Mouse (Mus musculus) frontal cortex, postnatal 10 days (tissue): ENCODE data around the gene Vps13c.

Experiments used
- DNase-seq, 2 experiments: peaks; one replicate each; pipeline ENCODE4 v3.0.0; 2022; ENCODE audit warnings: low spot score in 2 of 2, mixed read lengths in 1 of 2

The Vps13c gene

DNA sequence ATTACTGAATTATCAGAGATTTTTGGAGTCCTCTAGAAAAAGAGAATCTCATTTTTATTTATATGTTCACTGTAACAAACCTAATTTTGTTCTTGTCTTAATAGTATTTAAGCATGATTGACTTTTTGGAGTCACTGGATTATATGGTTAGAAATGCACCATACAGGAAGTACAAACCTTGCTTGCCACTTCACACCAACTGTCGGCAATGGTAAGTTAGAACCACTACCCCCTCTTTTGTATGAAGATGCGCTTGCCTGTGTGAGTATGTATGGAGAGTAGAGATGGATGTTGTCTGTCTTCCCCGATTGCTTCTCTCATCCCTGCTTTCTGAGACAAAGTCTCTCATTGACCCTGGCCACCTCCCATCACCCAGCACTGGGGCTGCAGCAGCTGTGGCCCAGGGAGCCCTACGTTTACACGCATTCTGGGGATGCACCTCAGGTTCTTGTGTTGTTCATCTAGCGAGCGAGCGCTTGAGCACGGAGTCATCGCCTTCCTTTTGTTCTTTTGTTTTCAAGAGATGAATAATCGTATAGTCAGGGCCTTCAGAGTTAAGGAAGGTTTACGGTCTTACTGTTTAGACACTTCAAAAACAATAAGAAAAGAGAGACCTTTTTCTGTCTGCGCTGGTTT lies 43.3 kb downstream of the Vps13c start:
- DNase-seq, result no peak

DNA sequence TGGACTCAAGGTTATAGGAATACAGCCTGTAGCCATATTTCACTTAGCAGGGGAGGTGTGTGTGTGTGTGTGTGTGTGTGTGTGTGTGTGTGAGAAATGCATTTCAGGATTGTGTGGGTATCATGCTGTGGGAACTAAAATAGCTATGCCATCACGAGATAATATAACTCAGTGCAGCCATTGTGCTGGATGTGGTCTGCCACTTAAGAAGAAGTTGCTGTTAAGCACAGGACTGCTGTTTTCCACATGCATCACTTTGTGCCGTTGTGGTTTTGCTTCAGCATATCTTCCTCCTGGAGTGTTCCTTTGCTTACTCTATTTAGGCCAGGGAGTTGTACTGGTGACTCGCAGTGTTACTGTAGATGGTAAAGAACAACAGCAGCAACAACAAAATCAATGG lies 43.9 kb downstream of the Vps13c start:
- DNase-seq, result no peak

DNA sequence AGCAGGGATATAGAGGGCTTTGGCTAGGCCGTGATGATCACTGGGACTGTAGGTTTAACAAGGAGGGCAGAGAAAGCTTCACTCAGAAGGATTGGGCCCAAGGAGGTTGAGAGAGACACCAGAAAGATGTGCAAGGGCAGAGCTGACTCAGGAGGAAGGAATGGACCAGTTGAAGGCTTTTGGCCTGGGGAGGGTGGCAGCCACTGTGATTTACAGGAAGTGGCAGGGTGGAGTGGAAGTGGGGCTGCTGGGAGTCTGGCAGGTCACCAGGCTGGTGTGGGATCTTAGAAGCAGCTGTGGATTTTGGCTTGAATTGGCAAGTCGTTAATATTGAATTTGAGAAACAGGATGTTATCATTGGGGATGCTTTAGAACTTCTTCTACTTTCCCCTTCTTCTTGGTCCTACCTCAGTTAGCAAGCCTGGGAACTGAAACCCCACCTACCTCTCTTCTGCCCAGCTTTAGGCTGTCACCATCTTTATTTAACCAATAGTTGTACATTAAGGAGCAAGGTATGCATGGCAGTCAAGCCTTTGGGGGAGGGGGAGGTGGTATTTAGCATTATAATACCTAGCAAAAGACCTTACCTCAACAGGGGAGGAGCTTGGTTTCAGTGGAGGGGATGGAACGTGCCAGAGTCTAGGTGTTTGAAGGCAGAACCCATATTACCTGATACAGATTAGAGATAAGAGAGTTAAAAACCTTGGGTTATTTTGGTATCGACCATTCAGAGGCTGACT lies 47.0 kb downstream of the Vps13c start:
- no peak for DNase-seq

DNA sequence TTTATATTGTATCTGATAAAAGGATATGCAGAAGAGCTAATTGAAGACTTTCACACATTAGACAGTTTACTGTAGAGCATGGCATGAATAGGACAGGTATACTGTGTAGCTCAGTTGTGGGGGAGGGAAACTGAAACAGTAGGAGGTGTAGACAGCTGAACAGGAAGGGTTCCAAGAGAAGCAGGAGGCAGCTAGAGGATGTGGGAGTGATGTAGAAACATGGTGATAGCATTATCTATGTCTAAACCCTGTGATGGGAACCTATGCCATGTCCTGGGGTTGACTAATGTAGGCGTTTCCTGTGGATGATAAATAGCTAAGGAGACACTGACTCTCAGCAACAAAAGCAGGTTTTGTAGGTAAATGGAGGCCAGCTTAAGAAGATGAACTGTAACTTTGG lies 53.3 kb downstream of the Vps13c start:
- DNase-seq, result no peak

DNA sequence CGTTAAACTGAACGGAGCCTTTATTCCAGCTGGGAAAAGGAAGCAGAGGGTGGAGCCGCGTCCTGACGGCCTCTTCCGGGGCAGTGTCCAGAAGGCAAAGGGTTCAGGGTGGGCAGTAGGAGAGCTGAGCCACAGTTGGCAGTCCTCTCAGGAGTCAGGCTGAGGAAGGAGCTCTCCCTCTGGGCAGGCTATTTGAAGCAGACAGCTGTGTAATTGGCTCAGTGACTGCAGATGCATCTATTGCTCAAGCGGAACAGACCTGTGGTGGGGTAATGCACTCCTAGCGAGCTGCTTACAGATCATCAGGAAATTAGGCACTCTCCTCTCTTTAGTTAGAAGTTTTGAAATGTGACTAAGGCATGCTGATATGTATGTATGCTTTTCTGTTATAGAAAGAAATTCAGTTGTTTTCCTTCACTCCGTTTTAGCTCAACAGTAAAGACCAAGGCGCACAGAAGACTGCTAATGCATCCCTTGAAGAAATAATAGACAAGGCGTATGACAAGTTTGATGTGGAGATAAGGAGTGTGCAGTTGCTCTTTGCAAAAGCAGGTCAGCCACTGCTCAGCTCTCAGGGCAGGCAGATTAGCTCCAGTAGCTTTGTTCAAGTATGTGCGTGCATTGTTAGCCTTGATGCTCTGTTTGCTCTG lies 56.6 kb downstream of the Vps13c start:
- DNase-seq, result no peak

DNA sequence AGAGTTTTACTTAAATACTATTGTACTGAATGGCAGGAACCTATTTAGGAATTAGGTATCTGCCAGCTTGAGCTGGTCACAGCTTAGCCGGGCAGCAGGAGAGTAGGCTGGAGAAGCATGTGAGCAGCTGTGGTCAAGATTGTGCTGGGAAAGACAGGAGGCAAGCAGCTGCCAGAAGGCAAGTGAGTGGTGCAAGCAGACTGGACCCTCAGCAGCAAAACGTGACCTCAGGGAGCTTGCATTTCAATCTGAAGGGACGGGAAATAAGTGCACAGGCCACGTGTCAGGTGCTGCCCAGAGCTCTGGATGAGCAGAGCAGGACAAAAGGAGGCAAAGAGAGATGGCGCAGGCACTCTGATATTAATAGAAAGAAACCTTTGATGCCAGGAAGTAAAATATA lies 60.2 kb downstream of the Vps13c start:
- DNase-seq, result no peak

DNA sequence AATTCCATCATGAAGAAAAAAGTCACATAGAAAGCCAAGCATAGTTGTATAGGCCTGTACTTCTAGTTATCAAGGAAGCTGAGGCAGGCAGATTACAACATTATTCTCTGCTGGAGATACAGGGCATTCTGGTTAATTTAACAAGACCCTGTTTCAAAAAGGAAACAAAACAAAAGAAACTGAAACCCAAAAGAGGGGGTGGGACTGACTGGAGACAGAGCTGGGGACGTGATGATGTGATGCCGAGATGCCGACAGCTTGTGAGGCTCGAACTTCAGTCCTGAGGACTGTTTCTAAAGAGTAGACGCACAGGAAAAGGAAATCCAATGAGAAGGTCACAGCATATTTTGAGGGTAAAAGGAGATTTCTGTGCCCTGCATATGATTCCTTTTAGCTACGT lies 64.2 kb downstream of the Vps13c start:
- DNase-seq, result no peak

DNA sequence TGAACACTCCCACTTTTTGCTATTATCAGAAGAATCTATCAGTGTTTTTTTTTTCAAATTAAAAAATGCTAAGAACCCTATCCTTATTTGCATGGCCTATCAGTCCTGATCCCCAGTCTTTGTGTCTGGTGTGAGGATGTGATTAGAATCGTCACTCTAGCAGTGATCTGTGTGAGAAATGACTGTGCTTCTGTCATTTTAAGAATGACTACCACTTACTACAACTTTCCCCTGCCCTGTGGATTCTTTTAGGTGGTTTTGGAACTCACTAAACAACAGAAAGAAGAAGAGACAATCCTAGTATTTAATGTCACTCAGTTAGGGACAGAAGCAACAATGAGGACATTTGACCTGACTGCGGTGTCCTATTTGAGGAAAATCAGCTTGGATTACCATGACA lies 65.3 kb downstream of the Vps13c start:
- DNase-seq, result no peak

DNA sequence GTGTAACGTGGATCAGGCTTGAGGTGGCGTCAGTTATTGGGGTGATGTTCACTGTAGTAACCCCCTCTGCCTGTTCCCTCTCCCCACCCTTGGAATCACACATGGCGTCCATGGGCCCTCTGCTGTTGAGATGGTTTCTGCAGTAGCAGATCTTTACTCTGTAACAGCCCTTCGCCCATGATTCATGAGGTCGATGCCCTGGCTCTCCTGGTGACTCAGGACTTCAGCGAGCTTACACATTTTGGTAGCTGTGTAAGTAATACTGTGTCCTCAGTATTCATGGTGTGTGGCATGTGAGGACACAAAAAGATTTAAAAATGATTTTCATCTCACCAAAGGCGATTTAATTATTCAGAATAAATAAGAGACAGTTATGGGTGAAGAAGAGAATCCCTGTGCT lies 74.5 kb downstream of the Vps13c start:
- DNase-seq, result no peak

DNA sequence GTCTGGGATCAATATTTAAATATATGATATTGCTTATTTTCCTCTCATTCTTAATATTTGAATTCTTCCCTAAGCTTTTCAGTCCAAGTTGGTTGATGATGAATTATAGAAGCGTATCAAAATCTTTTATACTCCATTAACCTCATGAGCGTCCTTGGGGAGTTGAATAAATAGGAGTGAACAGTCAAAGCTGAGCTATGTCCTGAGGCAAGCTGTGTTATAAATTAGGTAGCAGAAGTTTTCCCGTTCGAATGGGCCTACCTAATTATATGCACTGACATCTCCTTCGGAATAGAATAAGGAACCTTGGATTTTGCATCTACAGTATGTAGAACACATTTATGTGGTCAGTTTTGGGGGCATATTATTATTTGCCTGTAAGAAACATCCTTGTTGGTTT lies 82.2 kb downstream of the Vps13c start:
- no peak for DNase-seq

DNA sequence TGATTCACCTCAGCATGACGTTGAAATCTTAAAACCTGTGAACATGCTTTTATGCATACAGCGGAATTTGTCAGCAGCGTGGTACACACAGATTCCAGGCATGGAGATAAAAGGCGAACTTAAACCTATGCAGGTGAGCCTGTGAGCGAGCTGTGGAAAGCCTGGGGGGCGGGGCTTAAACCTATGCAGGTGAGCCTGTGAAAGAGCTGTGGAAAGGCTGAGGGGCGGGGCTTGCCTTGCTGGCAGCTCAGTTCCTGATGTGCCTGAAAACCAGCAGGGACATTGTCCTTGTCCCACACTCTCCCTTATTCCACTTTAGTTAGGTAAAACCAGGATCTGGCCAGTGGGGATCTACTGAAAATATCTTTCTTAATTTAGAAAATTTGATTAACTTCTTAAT lies 90.4 kb downstream of the Vps13c start:
- DNase-seq, result no peak

DNA sequence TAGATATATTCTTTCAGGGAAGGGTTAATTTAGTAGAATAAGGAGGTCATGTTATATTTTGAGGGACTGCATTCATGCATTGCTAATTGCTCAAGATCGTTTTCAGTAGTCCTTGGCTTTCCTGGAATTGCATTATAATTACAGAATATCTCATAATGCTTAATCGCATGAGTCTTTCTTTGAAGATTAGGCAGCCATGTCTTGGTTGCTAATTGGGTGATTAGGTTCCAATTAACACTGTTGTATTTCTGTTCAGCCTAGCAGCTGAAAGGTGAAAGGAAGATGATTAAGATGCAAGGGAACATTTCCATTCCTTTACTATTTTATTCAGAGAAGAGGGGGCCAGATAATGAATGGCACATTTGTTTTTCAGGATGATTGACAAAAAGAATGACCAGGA lies 97.1 kb downstream of the Vps13c start:
- DNase-seq, result no peak

DNA sequence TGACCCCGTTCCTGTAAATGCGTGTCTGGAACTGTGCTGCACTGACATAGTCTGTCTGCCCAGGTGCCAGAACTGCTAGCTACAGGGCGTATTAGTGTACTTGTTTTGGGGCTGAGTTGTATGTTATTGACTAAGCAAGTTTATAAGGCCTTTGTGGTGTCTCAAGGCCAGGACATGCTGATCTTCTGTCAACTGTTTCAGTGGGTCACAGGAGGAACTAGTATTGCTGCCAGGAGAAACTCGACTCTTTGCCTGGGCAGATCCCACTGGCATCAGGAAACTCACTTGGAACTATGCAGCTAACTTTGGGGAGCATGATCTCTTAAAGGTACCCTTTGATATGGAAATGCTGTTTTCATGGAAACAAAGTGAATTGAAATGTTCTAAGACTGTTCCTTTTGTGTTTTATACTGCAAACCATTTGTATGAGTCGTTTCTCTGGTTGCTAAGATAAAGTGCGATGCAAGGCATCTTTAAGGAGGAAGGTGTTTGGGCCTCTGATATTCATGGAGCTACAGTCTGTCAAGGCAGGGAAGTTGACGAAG lies 115.3 kb downstream of the Vps13c start:
- DNase-seq, result no peak

DNA sequence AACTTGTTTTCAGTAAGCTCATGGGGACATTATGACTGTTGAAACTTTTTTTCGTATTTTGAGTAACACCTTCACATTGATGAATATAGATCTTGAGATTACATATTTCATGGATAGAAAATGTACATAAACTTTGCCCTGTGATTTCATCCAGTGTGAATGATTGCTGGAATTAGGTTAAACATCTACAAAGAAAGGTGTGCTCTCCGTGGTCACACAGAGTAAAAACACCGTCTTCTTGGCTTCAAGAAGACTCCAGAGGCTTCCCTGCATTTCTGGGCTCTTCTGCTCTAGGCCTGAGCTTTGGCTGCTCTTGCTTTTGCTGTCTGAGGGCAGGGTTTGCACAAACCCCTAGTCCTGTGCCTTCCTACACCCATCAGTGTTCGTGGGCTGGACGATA lies 121.8 kb downstream of the Vps13c start:
- no peak for DNase-seq

DNA sequence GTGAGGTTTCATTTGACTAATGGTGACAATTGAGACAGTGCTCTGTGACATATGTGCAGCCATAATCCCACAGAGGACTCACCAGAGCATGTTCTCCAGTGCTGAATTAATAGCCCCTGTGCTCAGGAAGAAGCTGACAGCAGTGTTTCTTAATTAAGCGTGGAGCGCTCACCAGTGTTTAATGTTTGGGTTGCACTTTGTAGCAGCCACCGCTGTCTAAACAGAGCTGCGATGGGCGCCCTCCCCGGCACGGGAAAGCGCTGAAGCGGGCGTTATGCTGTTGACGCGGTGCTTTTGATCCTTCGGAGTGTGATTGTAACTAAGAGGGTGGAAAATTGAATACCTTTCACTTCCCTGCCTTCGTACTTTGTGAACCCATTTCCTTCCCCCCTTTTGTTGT lies 125.7 kb downstream of the Vps13c start:
- DNase-seq, result no peak

DNA sequence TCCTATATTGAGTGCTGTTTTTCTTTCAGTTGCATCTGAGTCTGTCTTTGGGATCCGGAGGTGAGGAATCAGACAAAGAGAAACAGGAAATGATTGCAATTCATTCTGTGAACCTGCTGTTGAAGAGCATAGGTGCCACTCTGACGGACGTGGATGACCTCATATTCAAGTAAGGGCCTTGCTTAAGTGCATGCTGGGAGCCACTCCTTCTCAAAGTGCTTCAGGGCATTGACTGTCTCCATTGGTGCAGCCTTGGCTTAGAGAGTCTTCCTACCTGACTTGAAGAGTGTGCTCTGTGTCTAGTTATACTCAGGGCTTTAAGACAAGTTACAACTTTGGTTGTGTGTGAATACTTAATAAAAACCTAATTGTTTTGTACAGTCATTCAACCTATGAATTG lies 126.8 kb downstream of the Vps13c start:
- DNase-seq, result no peak

DNA sequence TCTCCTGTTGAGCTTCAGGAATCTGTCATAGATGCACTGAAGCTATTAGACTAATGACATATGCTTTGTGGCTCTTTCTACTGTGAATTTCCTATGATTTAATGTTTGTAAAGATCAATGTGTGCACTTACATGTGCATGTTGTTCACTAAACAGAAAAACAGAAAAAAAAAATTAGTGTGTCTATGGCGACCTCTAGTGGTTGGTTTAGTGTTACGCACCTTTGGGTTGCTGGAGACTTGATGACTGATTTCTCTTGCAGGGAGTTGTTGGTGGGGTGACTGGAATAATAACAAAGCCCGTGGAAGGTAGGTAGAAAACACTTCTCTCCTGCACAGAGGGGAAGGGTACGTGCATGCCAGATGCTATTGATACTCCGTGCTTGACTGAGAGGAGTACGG lies 133.3 kb downstream of the Vps13c start:
- DNase-seq, result no peak

DNA sequence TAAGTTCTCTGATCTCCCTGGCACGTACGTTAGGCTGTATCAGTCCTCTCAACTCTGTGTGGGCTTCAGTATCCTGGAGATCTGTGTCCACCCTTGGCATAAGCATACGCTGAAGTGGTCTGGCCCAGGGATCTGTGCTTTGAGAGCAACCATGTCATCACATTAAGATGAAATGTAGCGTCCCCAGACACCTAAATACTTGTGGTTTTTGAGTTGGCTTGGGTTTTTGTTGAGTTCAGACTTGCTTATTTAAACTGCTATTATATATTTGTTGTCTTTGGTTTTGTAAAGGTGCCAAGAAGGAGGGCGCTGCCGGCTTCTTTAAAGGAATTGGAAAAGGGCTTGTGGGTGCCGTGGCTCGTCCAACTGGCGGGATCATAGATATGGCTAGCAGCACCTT lies 135.3 kb downstream of the Vps13c start:
- DNase-seq, result no peak

DNA sequence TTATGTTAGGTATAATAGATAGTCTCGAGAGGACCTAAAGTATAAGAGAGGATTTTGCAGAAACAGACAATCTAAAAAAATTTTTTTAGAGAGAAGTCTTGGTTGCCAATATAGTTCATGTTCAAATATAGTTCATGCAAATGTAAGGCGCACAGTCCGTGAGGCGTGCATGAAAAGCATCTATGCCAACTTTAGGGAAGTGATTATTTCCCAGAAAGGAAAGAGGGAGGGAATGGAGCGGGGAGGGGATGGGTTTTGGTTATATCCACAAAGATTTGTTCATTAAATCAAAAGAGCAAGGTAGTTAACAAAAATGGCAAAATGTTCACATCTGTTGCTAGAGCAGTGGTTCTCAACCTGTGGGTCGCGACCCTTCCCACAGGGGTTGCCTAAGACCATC lies 166.4 kb downstream of the Vps13c start:
- DNase-seq, result no peak

DNA sequence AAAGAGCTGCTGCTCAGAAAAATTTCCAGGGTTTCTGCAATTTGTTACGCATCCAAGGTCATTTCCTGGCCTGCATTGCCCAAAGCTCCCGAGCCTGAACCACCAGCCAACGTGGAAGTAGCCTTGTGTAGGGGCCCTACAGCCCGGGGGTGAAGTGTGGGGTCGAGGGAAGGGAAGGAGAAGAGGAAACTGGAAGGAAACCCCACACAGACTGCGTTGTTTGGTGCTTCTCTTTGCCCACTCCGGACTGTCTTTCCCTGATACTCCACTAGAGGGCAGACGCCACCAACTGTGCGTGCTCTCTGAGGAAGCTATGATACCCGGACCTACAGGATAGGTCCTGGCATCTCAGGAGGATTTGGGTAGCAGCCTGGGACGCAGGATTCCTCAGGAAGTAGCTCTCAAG lies 174.8 kb downstream of the Vps13c start:
- peak; percentile 41 to 79 for DNase-seq

DNA sequence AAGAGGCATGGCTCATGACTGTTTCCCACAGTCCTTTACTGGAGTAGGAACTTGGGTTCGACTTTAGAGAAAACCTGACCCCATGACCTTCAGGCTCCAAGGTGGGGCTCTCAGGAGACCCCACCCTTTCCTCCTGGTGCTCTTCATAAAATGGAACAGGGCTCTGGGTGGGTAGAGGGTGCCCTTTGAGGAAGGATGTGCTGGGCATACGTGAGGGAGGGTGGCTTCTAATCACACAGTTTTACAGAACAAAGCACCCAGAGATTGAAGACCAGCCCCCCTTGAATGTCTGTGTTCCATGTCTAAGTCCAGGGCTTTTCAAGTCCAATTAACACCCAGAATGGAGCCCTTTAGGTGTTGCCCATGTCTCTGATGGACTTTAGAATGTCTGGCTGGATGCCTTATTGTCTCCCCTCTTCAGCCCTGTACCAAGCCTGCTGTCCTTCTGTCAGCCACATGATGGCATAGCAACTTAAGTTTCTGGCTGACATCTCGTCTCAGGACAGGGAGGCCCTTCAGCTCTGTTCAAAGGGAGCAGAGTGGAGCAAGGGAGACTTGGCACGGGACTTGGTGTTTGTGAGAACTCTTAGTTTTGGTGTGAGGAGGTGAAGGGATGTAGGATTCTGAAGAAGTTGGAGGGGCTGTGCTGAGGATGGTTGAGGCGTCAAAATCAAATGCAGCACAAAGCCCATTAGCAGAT lies 176.2 kb downstream of the Vps13c start:
- peak; percentile 50 to 65 for DNase-seq

DNA sequence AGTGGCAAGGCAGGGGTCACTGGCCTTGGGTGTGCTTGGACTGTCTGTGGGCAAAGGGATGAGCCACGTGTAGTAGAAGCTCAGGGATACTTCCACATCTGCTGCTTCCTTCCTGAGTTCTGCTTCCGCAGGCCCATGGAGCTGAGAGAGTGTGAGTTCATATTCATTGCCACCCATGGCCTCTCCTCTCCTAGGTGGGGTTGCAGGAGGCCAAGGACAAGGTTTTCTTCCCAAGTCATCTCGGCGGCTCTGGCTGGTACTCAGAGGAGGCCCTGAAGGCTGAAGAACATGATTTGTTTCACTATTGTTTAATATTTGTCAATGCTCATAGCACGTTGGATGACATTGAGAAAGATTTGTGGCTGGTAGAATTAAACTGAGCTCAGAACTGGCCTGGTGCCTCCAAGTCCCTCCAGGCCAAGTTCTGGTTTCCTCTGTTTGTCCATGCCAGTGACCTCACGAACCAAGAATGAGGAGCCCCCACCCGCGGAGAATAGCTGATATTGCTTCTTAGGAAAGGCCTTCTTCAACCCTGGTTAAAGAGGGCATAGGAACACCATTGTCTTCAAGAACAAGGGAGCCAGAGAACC lies 180.7 kb downstream of the Vps13c start:
- no peak for DNase-seq
